Mouse (Mus musculus): ENCODE results near the gene Nxn. TPM values are rescaled to one million over a fixed set of nuclear protein-coding genes. Genes with fewer than 3 reads are reported as not detected.

The Nxn gene
- polyA plus RNA-seq, 1 experiment from 2014 or later = 45.2 TPM

GRCm38 (mm10) chr11:76410826-76411225 lies 11.9 kb upstream of the Nxn start:
- Histone ChIP-seq H3K4me1 (replicated peaks; ENCODE audit: control insufficient read depth, insufficient read depth, low read length) (no peaks in the 10 kb centered on the region; the same call in 1 of the 2 replicates), H3K9me3 (ENCODE audit: control insufficient read depth, low read length) (no peaks in the 10 kb centered on the region), H3K27me3 (ENCODE audit: control insufficient read depth, insufficient read depth, low read length) (no peaks in the 10 kb centered on the region), H3K27ac (ENCODE audit: low read depth, low read length) (no peak overlapping the region), H3K4me3 (ENCODE audit: low read depth, low read length) (no peak overlapping the region), H3K36me3 (ENCODE audit: control insufficient read depth, insufficient read depth, low read length) (0 out of 2 replicates have a peak, but pooled peaks cover 5% of the 10 kb centered on the region), H3K9ac (ENCODE audit: low read depth, low read length) (no peak overlapping the region), H3K4me2 (replicated peaks; ENCODE audit: low read depth, low read length) (no peak overlapping the region)
- 68% methylated on average over 12 of the region's 12 CpGs for WGBS
- ATAC-seq (ENCODE audit: low FRiP score) (no peak), DNase-seq (ENCODE audit: low spot score) (peak; percentile 77)

- Histone ChIP-seq H3K36me3 (ENCODE audit: control insufficient read depth, insufficient read depth, low read length) (no peaks in the 10 kb centered on the region), H3K27me3 (ENCODE audit: control insufficient read depth, insufficient read depth, low read length) (no peaks in the 10 kb centered on the region), H3K4me1 (replicated peaks; ENCODE audit: control insufficient read depth, insufficient read depth, low read length) (no peaks in the 10 kb centered on the region; the same call in 1 of the 2 replicates), H3K4me2 (replicated peaks; ENCODE audit: low read depth, low read length) (peak within 1 kb of the TSS; percentile 83), H3K9ac (ENCODE audit: low read depth, low read length) (peak within 1 kb of the TSS; percentile 95), H3K4me3 (ENCODE audit: low read depth, low read length) (peak within 1 kb of the TSS; percentile 89), H3K9me3 (ENCODE audit: control insufficient read depth, low read length) (no peaks in the 10 kb centered on the region), H3K27ac (ENCODE audit: low read depth, low read length) (no peak within 1 kb of the TSS)
- under 1% methylated on average over 46 of the region's 46 CpGs for WGBS
- ATAC-seq (ENCODE audit: low FRiP score) (peak; percentile 95), DNase-seq (ENCODE audit: low spot score) (peak; percentile 100)
Observed at GRCm38 (mm10) chr11:76406702-76407583, 8.0 kb upstream of the Nxn start, which contains the start of gene Timm22. Timm22 (plus strand) TSS chr11:76406952.

- WGBS = 82% methylated on average over 5 of the region's 5 CpGs
- no peaks in the 10 kb centered on the region for H3K36me3 ChIP-seq (ENCODE audit: control insufficient read depth, insufficient read depth, low read length)
- no peak overlapping the region for H3K9ac ChIP-seq (ENCODE audit: low read depth, low read length)
Observed at GRCm38 (mm10) chr11:76405626-76406264, 6.8 kb upstream of the Nxn start.

GRCm38 (mm10) chr11:76405113-76405512 lies 6.2 kb upstream of the Nxn start:
- DNase-seq (ENCODE audit: low spot score) = no peak
- Histone ChIP-seq H3K27me3 (ENCODE audit: control insufficient read depth, insufficient read depth, low read length) (no peaks in the 10 kb centered on the region), H3K36me3 (ENCODE audit: control insufficient read depth, insufficient read depth, low read length) (no peaks in the 10 kb centered on the region), H3K4me3 (ENCODE audit: low read depth, low read length) (no peak overlapping the region), H3K4me1 (replicated peaks; ENCODE audit: control insufficient read depth, insufficient read depth, low read length) (no peaks in the 10 kb centered on the region; the same call in 1 of the 2 replicates), H3K9me3 (ENCODE audit: control insufficient read depth, low read length) (no peaks in the 10 kb centered on the region), H3K9ac (ENCODE audit: low read depth, low read length) (no peak overlapping the region), H3K27ac (ENCODE audit: low read depth, low read length) (no peak overlapping the region), H3K4me2 (replicated peaks; ENCODE audit: low read depth, low read length) (no peak overlapping the region)
- ATAC-seq (ENCODE audit: low FRiP score) = no peak
- 66% methylated on average over 4 of the region's 4 CpGs for WGBS

More at GRCm38 (mm10) chr11:76405626-76406264, 6.8 kb upstream of the Nxn start:
- 0 out of 2 replicates have a peak, but pooled peaks have one; percentile 6 for ATAC-seq (ENCODE audit: low FRiP score)
- H3K9me3 ChIP-seq (ENCODE audit: control insufficient read depth, low read length) = no peaks in the 10 kb centered on the region
- H3K27me3 ChIP-seq (ENCODE audit: control insufficient read depth, insufficient read depth, low read length) = no peaks in the 10 kb centered on the region
- no peak overlapping the region for H3K27ac ChIP-seq (ENCODE audit: low read depth, low read length)
- no peak overlapping the region for H3K4me3 ChIP-seq (ENCODE audit: low read depth, low read length)
- DNase-seq (ENCODE audit: low spot score) = no peak
- no peak overlapping the region for H3K4me2 ChIP-seq (replicated peaks; ENCODE audit: low read depth, low read length)
- no peaks in the 10 kb centered on the region; the same call in 1 of the 2 replicates for H3K4me1 ChIP-seq (replicated peaks; ENCODE audit: control insufficient read depth, insufficient read depth, low read length)

GRCm38 (mm10) chr11:76401398-76401797 lies 2.5 kb upstream of the Nxn start:
- H3K4me1 ChIP-seq (replicated peaks; ENCODE audit: control insufficient read depth, insufficient read depth, low read length) = no peaks in the 10 kb centered on the region; the same call in 1 of the 2 replicates
- ATAC-seq (ENCODE audit: low FRiP score) (no peak), DNase-seq (ENCODE audit: low spot score) (no peak)
- no peak overlapping the region for H3K4me2 ChIP-seq (replicated peaks; ENCODE audit: low read depth, low read length)
- H3K27ac ChIP-seq (ENCODE audit: low read depth, low read length) = no peak overlapping the region
- H3K27me3 ChIP-seq (ENCODE audit: control insufficient read depth, insufficient read depth, low read length) = no peaks in the 10 kb centered on the region
- WGBS = 76% methylated on average over 10 of the region's 10 CpGs
- no peak overlapping the region for H3K4me3 ChIP-seq (ENCODE audit: low read depth, low read length)
- no peaks in the 10 kb centered on the region for H3K36me3 ChIP-seq (ENCODE audit: control insufficient read depth, insufficient read depth, low read length)
- no peak overlapping the region for H3K9ac ChIP-seq (ENCODE audit: low read depth, low read length)
- H3K9me3 ChIP-seq (ENCODE audit: control insufficient read depth, low read length) = no peaks in the 10 kb centered on the region

GRCm38 (mm10) chr11:76399587-76400330 lies 819 bp upstream of the Nxn start:
- 17% methylated on average over 11 of the region's 11 CpGs for WGBS
- no peak overlapping the region; the same call in 1 of the 2 replicates for H3K9ac ChIP-seq (ENCODE audit: low read depth, low read length)
- no peaks in the 10 kb centered on the region; the same call in 1 of the 2 replicates for H3K4me1 ChIP-seq (replicated peaks; ENCODE audit: control insufficient read depth, insufficient read depth, low read length)
- no peaks in the 10 kb centered on the region for H3K36me3 ChIP-seq (ENCODE audit: control insufficient read depth, insufficient read depth, low read length)
- H3K9me3 ChIP-seq (ENCODE audit: control insufficient read depth, low read length) = no peaks in the 10 kb centered on the region
- no peak overlapping the region for H3K27ac ChIP-seq (ENCODE audit: low read depth, low read length)
- peak overlapping the region; percentile 72; the same call in 1 of the 2 replicates for H3K4me3 ChIP-seq (ENCODE audit: low read depth, low read length)
- DNase-seq (ENCODE audit: low spot score) (peak; percentile 62), ATAC-seq (ENCODE audit: low FRiP score) (peak; percentile 28; the same call in 1 of the 2 replicates)
- no peaks in the 10 kb centered on the region for H3K27me3 ChIP-seq (ENCODE audit: control insufficient read depth, insufficient read depth, low read length)
- peak overlapping the region; percentile 88 for H3K4me2 ChIP-seq (replicated peaks; ENCODE audit: low read depth, low read length)

GRCm38 (mm10) chr11:76398312-76398797 lies 585 bp downstream of the Nxn start:
- ATAC-seq (ENCODE audit: low FRiP score) (peak; percentile 76), DNase-seq (ENCODE audit: low spot score) (peak; percentile 74)
- peak overlapping the region; percentile 88 for H3K4me2 ChIP-seq (replicated peaks; ENCODE audit: low read depth, low read length)
- no peaks in the 10 kb centered on the region; the same call in 1 of the 2 replicates for H3K4me1 ChIP-seq (replicated peaks; ENCODE audit: control insufficient read depth, insufficient read depth, low read length)
- H3K9me3 ChIP-seq (ENCODE audit: control insufficient read depth, low read length) = no peaks in the 10 kb centered on the region
- 0% methylated on average over 29 of the region's 33 CpGs for WGBS
- H3K36me3 ChIP-seq (ENCODE audit: control insufficient read depth, insufficient read depth, low read length) = no peaks in the 10 kb centered on the region
- H3K4me3 ChIP-seq (ENCODE audit: low read depth, low read length) = peak overlapping the region; percentile 72
- H3K27me3 ChIP-seq (ENCODE audit: control insufficient read depth, insufficient read depth, low read length) = no peaks in the 10 kb centered on the region
- peak overlapping the region; percentile 68 for H3K27ac ChIP-seq (ENCODE audit: low read depth, low read length)
- H3K9ac ChIP-seq (ENCODE audit: low read depth, low read length) = peak overlapping the region; percentile 62

Measured in hindbrain, embryonic 11.5 days (tissue).